Mouse (Mus musculus) MEL (cell line): Measurements from ENCODE around the gene Prc1. TPM values are rescaled to one million over a fixed set of nuclear protein-coding genes. Genes with fewer than 3 reads are reported as not detected.

Source experiments
- DNase-seq: peaks from one replicate; pipeline ENCODE4 v3.0.0; 2011; ENCODE audit warnings: low read depth, low spot score
- H3K27ac ChIP-seq: 2 replicates; pipeline ENCODE4 v1.5.1; 2012; ENCODE audit warnings: low read depth, mild to moderate bottlenecking, control low read depth, low read length, moderate library complexity; ENCODE audit not compliant: control insufficient read depth
- H3K27me3 ChIP-seq, 2 experiments: fragments of 150-350 bp in 1 of 2; sonication (generic) in 1 of 2; 2 replicates each; pipeline ENCODE4 v1.6.1; 2012; ENCODE audit warnings: low read length in 2 of 2, mild to moderate bottlenecking in 2 of 2, improper control_type of control experiment in 1 of 2, moderate library complexity in 1 of 2; ENCODE audit not compliant: insufficient read depth in 2 of 2, control insufficient read depth in 1 of 2
- H3K36me3 ChIP-seq, 2 experiments: 2 replicates each; pipeline ENCODE4 v1.6.1; 2012 to 2014; ENCODE audit warnings: low read length in 2 of 2, improper control_type of control experiment in 1 of 2, inconsistent platforms in 1 of 2, mild to moderate bottlenecking in 1 of 2; ENCODE audit not compliant: insufficient read depth in 2 of 2, control insufficient read depth in 1 of 2
- H3K4me1 ChIP-seq, 2 experiments: fragments of 150-350 bp in 1 of 2; sonication (generic) in 1 of 2; 2 replicates each; pipeline ENCODE4 v1.6.1; 2012; ENCODE audit warnings: low read length in 2 of 2, improper control_type of control experiment in 1 of 2, mild to moderate bottlenecking in 1 of 2; ENCODE audit not compliant: insufficient read depth in 2 of 2, control insufficient read depth in 1 of 2
- H3K4me3 ChIP-seq, 2 experiments: fragments of 150-350 bp in 1 of 2; sonication (generic) in 1 of 2; 2 replicates each; pipeline ENCODE4 v1.5.1; 2012; ENCODE audit warnings: low read depth in 2 of 2, low read length in 2 of 2, mild to moderate bottlenecking in 2 of 2, moderate library complexity in 2 of 2, control low read depth in 1 of 2, improper control_type of control experiment in 1 of 2; ENCODE audit not compliant: control insufficient read depth in 1 of 2, insufficient read depth in 1 of 2
- H3K79me2 ChIP-seq: 2 replicates; pipeline ENCODE4 v1.6.1; 2012; ENCODE audit warnings: mild to moderate bottlenecking, low read length, moderate library complexity; ENCODE audit not compliant: control insufficient read depth, poor library complexity, insufficient read depth
- H3K9ac ChIP-seq: 2 replicates; pipeline ENCODE4 v1.6.1; 2012; ENCODE audit warnings: low read depth, mild to moderate bottlenecking, control low read depth, low read length, moderate library complexity; ENCODE audit not compliant: control insufficient read depth, poor library complexity, severe bottlenecking
- H3K9me3 ChIP-seq: fragments of 150-350 bp; sonication (generic); replicated peaks from 2 replicates; pipeline ENCODE4 v1.6.1; 2012; ENCODE audit warnings: mild to moderate bottlenecking, low read length, improper control_type of control experiment, moderate library complexity; ENCODE audit not compliant: insufficient read depth
- BHLHE40 ChIP-seq: IDR thresholded peaks from 2 replicates; pipeline ENCODE4 v1.6.1; 2012; ENCODE audit warnings: low read depth, mild to moderate bottlenecking, inconsistent platforms, low read length, improper control_type of control experiment, borderline replicate concordance
- CHD1 ChIP-seq: IDR thresholded peaks from 2 replicates; pipeline ENCODE4 v1.6.1; 2012; ENCODE audit warnings: low read depth, mild to moderate bottlenecking, inconsistent platforms, low read length, improper control_type of control experiment
- CHD2 ChIP-seq: IDR thresholded peaks from 2 replicates; pipeline ENCODE4 v1.6.1; 2011; ENCODE audit warnings: low read length, improper control_type of control experiment
- CTCF ChIP-seq, 3 experiments: IDR thresholded peaks in 2 of 3; conservative IDR thresholded peaks in 1 of 3; 2 replicates each; pipeline ENCODE4 v1.5.1; 2011 to 2012; ENCODE audit warnings: low read length in 3 of 3, low read depth in 2 of 3, mild to moderate bottlenecking in 2 of 3, improper control_type of control experiment in 1 of 3, inconsistent platforms in 1 of 3, mixed read lengths in 1 of 3, moderate library complexity in 1 of 3; ENCODE audit not compliant: control insufficient read depth in 1 of 3, insufficient read depth in 1 of 3, poor library complexity in 1 of 3, severe bottlenecking in 1 of 3
- E2F4 ChIP-seq: IDR thresholded peaks from 2 replicates; pipeline ENCODE4 v1.6.1; 2011; ENCODE audit warnings: low read depth, low read length, improper control_type of control experiment, borderline replicate concordance
- ELF1 ChIP-seq: IDR thresholded peaks from 2 replicates; pipeline ENCODE4 v1.6.1; 2014; ENCODE audit warnings: low read depth, mild to moderate bottlenecking, inconsistent platforms, low read length, improper control_type of control experiment, moderate library complexity
- EP300 ChIP-seq, 2 experiments: IDR thresholded peaks; 2 replicates each; pipeline ENCODE4 v1.6.1; 2011; ENCODE audit warnings: improper control_type of control experiment in 2 of 2, low read length in 2 of 2, low read depth in 1 of 2, mild to moderate bottlenecking in 1 of 2
- ETS1 ChIP-seq: IDR thresholded peaks from 2 replicates; pipeline ENCODE4 v1.6.1; 2012; ENCODE audit warnings: low read depth, mild to moderate bottlenecking, inconsistent platforms, low read length, improper control_type of control experiment, moderate library complexity
- GABPA ChIP-seq: IDR thresholded peaks from 2 replicates; pipeline ENCODE4 v1.6.1; 2012; ENCODE audit warnings: low read depth, mild to moderate bottlenecking, inconsistent platforms, low read length, improper control_type of control experiment, moderate library complexity
- GATA1 ChIP-seq: IDR thresholded peaks from 2 replicates; pipeline ENCODE4 v1.6.1; 2011; ENCODE audit warnings: low read depth, low read length, improper control_type of control experiment
- HCFC1 ChIP-seq: IDR thresholded peaks from 2 replicates; pipeline ENCODE4 v1.6.1; 2012; ENCODE audit warnings: low read depth, mild to moderate bottlenecking, inconsistent platforms, low read length, improper control_type of control experiment, moderate library complexity
- JUND ChIP-seq: IDR thresholded peaks from 2 replicates; pipeline ENCODE4 v1.6.1; 2011; ENCODE audit warnings: low read depth, mild to moderate bottlenecking, improper control_type of control experiment, low read length
- KAT2A ChIP-seq: conservative IDR thresholded peaks from 2 replicates; pipeline ENCODE4 v1.6.1; 2012; ENCODE audit warnings: low read depth, low read length, improper control_type of control experiment, inconsistent platforms
- MAFK ChIP-seq: IDR thresholded peaks from 2 replicates; pipeline ENCODE4 v1.6.1; 2011; ENCODE audit warnings: low read depth, mild to moderate bottlenecking, low read length, improper control_type of control experiment, borderline replicate concordance
- MAX ChIP-seq: IDR thresholded peaks from 2 replicates; pipeline ENCODE4 v1.6.1; 2011; ENCODE audit warnings: low read length, improper control_type of control experiment
- MAZ ChIP-seq: IDR thresholded peaks from 2 replicates; pipeline ENCODE4 v1.6.1; 2012; ENCODE audit warnings: low read depth, mild to moderate bottlenecking, inconsistent platforms, low read length, improper control_type of control experiment
- MEF2A ChIP-seq: IDR thresholded peaks from 2 replicates; pipeline ENCODE4 v1.6.1; 2014; ENCODE audit warnings: low read depth, mild to moderate bottlenecking, inconsistent platforms, low read length, improper control_type of control experiment; ENCODE audit not compliant: poor library complexity, insufficient replicate concordance, severe bottlenecking; ENCODE audit errors: extremely low read depth
- MXI1 ChIP-seq: IDR thresholded peaks from 2 replicates; pipeline ENCODE4 v1.6.1; 2011; ENCODE audit warnings: mild to moderate bottlenecking, low read depth, low read length, improper control_type of control experiment
- MYB ChIP-seq: IDR thresholded peaks from 2 replicates; pipeline ENCODE4 v1.6.1; 2011; ENCODE audit warnings: mild to moderate bottlenecking, low read depth, low read length, improper control_type of control experiment
- MYC ChIP-seq: IDR thresholded peaks from 2 replicates; pipeline ENCODE4 v1.6.1; 2011; ENCODE audit warnings: low read depth, mild to moderate bottlenecking, low read length, improper control_type of control experiment, moderate library complexity
- NELFE ChIP-seq: IDR thresholded peaks from 2 replicates; pipeline ENCODE4 v1.6.1; 2011; ENCODE audit warnings: low read depth, low read length, improper control_type of control experiment
- NRF1 ChIP-seq: IDR thresholded peaks from 2 replicates; pipeline ENCODE4 v1.6.1; 2014; ENCODE audit warnings: low read depth, mild to moderate bottlenecking, inconsistent platforms, low read length, improper control_type of control experiment, moderate library complexity; ENCODE audit not compliant: poor library complexity, insufficient read depth, severe bottlenecking
- POLR2AphosphoS2 ChIP-seq: IDR thresholded peaks from 2 replicates; pipeline ENCODE4 v1.6.1; 2011; ENCODE audit warnings: low read length, improper control_type of control experiment
- POLR2AphosphoS5 ChIP-seq: IDR thresholded peaks from 2 replicates; pipeline ENCODE4 v1.6.1; 2012; ENCODE audit warnings: low read depth, borderline replicate concordance, mild to moderate bottlenecking, inconsistent platforms, low read length, moderate library complexity, mixed read lengths
- RAD21 ChIP-seq: IDR thresholded peaks from 2 replicates; pipeline ENCODE4 v1.6.1; 2011; ENCODE audit warnings: mild to moderate bottlenecking, low read depth, low read length, improper control_type of control experiment
- RCOR1 ChIP-seq: IDR thresholded peaks from 2 replicates; pipeline ENCODE4 v1.6.1; 2012; ENCODE audit warnings: low read depth, mild to moderate bottlenecking, inconsistent platforms, low read length, improper control_type of control experiment
- SIN3A ChIP-seq: IDR thresholded peaks from 2 replicates; pipeline ENCODE4 v1.6.1; 2012; ENCODE audit warnings: low read length, improper control_type of control experiment, inconsistent platforms
- SMC3 ChIP-seq: IDR thresholded peaks from 2 replicates; pipeline ENCODE4 v1.6.1; 2011; ENCODE audit warnings: low read depth, low read length, improper control_type of control experiment
- TAL1 ChIP-seq: IDR thresholded peaks from 2 replicates; pipeline ENCODE4 v1.6.1; 2012; ENCODE audit warnings: mild to moderate bottlenecking, inconsistent platforms, low read length, moderate library complexity, mixed read lengths
- TBP ChIP-seq: IDR thresholded peaks from 2 replicates; pipeline ENCODE4 v1.8.0; 2011; ENCODE audit warnings: low read depth, low read length, improper control_type of control experiment
- TCF12 ChIP-seq: IDR thresholded peaks from 2 replicates; pipeline ENCODE4 v1.6.1; 2014; ENCODE audit warnings: low read depth, mild to moderate bottlenecking, inconsistent platforms, low read length, improper control_type of control experiment, moderate library complexity
- UBTF ChIP-seq: IDR thresholded peaks from 2 replicates; pipeline ENCODE4 v1.6.1; 2012; ENCODE audit warnings: low read depth, mild to moderate bottlenecking, inconsistent platforms, low read length, improper control_type of control experiment, moderate library complexity, borderline replicate concordance; ENCODE audit not compliant: insufficient read depth
- USF1 ChIP-seq: IDR thresholded peaks from 2 replicates; pipeline ENCODE4 v1.6.1; 2014; ENCODE audit warnings: low read depth, mild to moderate bottlenecking, inconsistent platforms, low read length, improper control_type of control experiment, moderate library complexity
- ZC3H11A ChIP-seq: IDR thresholded peaks from 2 replicates; pipeline ENCODE4 v1.6.1; 2012; ENCODE audit warnings: low read depth, mild to moderate bottlenecking, inconsistent platforms, low read length, improper control_type of control experiment
- ZKSCAN1 ChIP-seq: IDR thresholded peaks from 2 replicates; pipeline ENCODE4 v1.6.1; 2012; ENCODE audit warnings: low read depth, mild to moderate bottlenecking, inconsistent platforms, low read length, improper control_type of control experiment, moderate library complexity
- ZMIZ1 ChIP-seq: IDR thresholded peaks from 2 replicates; pipeline ENCODE4 v1.6.1; 2012; ENCODE audit warnings: low read depth, mild to moderate bottlenecking, inconsistent platforms, low read length, improper control_type of control experiment, moderate library complexity
- ZNF384 ChIP-seq: IDR thresholded peaks from 2 replicates; pipeline ENCODE4 v1.6.1; 2012; ENCODE audit warnings: low read depth, mild to moderate bottlenecking, inconsistent platforms, low read length, improper control_type of control experiment
- polyA plus RNA-seq, 2 experiments: library from polyadenylated mRNA; stranded (reverse) in 1 of 2; unstranded in 1 of 2; fragments of >175 nt in 1 of 2; fragments of >200 nt in 1 of 2; gene quantifications; 2 replicates each; pipeline versions ENCODE4 v1.2.1 to v1.2.4; 2012; ENCODE audit warnings: low replicate concordance in 2 of 2, low read depth in 1 of 2; ENCODE audit not compliant: insufficient read length in 2 of 2, insufficient read depth in 1 of 2, missing spikeins in 1 of 2
- total RNA-seq: library from RNA; depleted of rRNA; stranded (reverse); fragments of 300-350 nt; gene quantifications from 2 replicates; pipeline ENCODE4 v1.2.3, GENCODE M21; 2012

The Prc1 gene
- total and polyA plus RNA-seq, 3 experiments, result 68.5 to 108 (median 82.2) TPM

DNA sequence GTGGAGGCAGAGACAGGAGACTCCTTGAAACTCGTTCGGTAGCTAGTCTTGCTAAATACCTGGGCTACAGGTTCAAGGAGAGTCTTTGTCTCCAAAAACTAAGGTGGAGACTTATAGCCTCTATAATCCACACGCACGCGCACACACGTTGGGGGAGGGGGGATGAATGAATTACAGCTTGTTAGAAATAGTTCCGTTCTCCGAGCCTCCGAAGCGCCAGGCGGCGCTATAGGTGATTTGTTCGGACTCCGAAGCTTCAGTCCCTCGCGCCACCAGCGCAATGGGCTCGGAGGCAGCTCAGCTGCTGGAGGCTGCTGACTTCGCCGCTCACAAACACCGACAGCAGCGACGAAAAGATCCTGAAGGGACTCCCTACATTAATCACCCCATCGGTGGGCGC is 48.6 kb downstream of the Prc1 start, which contains the start of gene Hddc3:
Gene Hddc3, plus strand, starts transcription at position 247 of the 400 bp plus-strand sequence.
- Histone ChIP-seq H3K4me1 (peaks cover 0 to 34% of the 10 kb centered on the region in 2 experiments; a peak in 3 of 4 replicates), H3K36me3 (peaks cover 0 to 12% of the 10 kb centered on the region in 2 experiments; a peak in 2 of 4 replicates), H3K27me3 (no peaks in the 10 kb centered on the region), H3K27ac (peak within 1 kb of the TSS; percentile 58), H3K9me3 (no peaks in the 10 kb centered on the region), H3K79me2 (peaks cover 11% of the 10 kb centered on the region), H3K4me3 (peak within 1 kb of the TSS; percentile 59 to 73), H3K9ac (peak within 1 kb of the TSS; percentile 93)
- DNase-seq, result peak; percentile 96
- TF ChIP-seq TAL1 (no peak), TCF12 (peak; percentile 64), ZNF384 (no peak), MAFK (no peak), POLR2AphosphoS5 (no peak), ZMIZ1 (peak; percentile 59; the same call in 1 of the 2 replicates), RCOR1 (no peak), USF1 (no peak), SIN3A (peak; percentile 67), NELFE (peak; percentile 82), JUND (no peak), TBP (peak; percentile 72; the same call in 1 of the 2 replicates), RAD21 (no peak; the same call in 1 of the 2 replicates), NRF1 (peak; percentile 79), POLR2AphosphoS2 (peak; percentile 52; the same call in 1 of the 2 replicates), KAT2A (no peak), MYC (peak; percentile 71; the same call in 1 of the 2 replicates), GATA1 (no peak), CTCF (IDR thresholded peaks at IDR 0.05 in 2 of 3, conservative IDR thresholded peaks at IDR 0.05 in 1 of 3; ENCODE audit: control insufficient read depth in 1 of 3, insufficient read depth in 1 of 3, low read depth in 2 of 3, low read length in 3 of 3, poor library complexity in 1 of 3, severe bottlenecking in 1 of 3) (peak; percentile 81 to 92 (median 87)), HCFC1 (peak; percentile 79), ETS1 (peak; percentile 48; the same call in 1 of the 2 replicates), ELF1 (peak; percentile 53; the same call in 1 of the 2 replicates), SMC3 (peak; percentile 10; the same call in 1 of the 2 replicates), E2F4 (no peak), MEF2A (no peak), MAX (peak; percentile 54; the same call in 1 of the 2 replicates), ZC3H11A (no peak), CHD2 (peak; percentile 52; the same call in 1 of the 2 replicates), GABPA (no peak; the same call in 1 of the 2 replicates), EP300 (IDR thresholded peaks at IDR 0.05; ENCODE audit: low read depth in 1 of 2, low read length in 2 of 2) (no peak), MAZ (0 out of 2 replicates have a peak, but pooled peaks have one; percentile 18), BHLHE40 (0 out of 2 replicates have a peak, but pooled peaks have one; percentile 23), ZKSCAN1 (no peak), MXI1 (no peak; the same call in 1 of the 2 replicates), MYB (no peak), UBTF (no peak), CHD1 (no peak)
